Mouse (Mus musculus): Measurements from ENCODE around the gene Ltbp4. TPM values are rescaled to one million over a fixed set of nuclear protein-coding genes. Genes with fewer than 3 reads are reported as not detected.

Gene Ltbp4
- polyA plus RNA-seq, 1 experiment = 24.4 TPM

DNA sequence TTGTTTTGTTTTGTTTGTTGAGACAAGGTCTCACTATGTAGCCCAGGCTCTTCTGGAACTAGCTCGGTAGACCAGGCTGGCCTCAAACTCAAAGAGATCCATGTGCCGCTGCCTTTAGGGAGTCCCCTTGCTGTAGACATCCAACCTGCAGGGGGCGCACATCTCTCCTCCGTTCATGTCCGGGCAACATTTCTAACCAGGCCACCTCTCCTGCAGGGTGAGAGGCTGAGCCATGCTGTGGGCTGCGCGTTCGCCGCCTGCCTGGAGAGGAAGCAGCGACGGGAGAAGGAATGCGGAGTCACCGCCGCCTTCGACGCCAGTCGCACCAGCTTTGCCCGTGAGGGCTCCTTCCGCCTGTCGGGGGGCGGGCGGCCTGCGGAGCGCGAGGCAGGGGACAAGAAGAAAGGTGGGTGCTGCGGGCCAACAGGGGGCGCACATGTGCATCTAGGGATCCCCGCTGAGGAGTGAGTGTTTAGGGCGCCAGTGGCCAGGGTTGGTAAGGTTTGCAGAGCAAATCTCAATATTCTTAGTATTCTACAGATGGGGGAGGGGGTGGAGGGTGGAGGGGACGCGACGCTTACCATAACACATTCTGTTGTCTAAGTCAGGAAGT is 63.6 kb downstream of the Ltbp4 start:
- TF ChIP-seq POLR2A (IDR thresholded peaks at IDR 0.05; ENCODE audit: borderline replicate concordance, extremely low read depth, insufficient read depth, insufficient read length, poor library complexity, severe bottlenecking) = no peak
- peak; percentile 52; the same call in 1 of the 2 replicates for TF ChIP-seq CTCF (IDR thresholded peaks at IDR 0.05; ENCODE audit: borderline replicate concordance, extremely low read depth, insufficient read depth, insufficient read length)
- DNase-seq (ENCODE audit: low read depth) = peak; percentile 26

DNA sequence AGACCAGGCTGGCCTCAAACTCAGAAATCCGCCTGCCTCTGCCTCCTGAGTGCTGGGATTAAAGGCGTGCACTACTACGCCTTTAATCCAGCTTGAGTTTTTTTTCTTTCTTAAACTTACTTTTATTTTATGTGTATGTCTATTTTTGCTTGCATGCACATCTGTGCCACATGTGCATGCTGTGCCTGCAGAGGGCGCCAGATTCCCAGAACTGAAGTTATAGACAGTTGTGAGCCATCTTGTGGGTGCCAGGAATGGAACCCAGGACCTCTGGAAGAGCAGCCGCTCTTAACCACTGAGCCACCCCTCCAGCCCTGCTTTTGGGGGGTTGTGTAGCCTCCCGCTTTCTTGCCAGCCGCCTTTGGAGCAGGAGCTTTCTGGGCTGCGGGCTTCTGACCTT is 66.1 kb downstream of the Ltbp4 start:
- DNase-seq (ENCODE audit: low read depth) = no peak
- peak; percentile 22; the same call in 1 of the 2 replicates for TF ChIP-seq CTCF (IDR thresholded peaks at IDR 0.05; ENCODE audit: borderline replicate concordance, extremely low read depth, insufficient read depth, insufficient read length)
- TF ChIP-seq POLR2A (IDR thresholded peaks at IDR 0.05; ENCODE audit: borderline replicate concordance, extremely low read depth, insufficient read depth, insufficient read length, poor library complexity, severe bottlenecking) = no peak

DNA sequence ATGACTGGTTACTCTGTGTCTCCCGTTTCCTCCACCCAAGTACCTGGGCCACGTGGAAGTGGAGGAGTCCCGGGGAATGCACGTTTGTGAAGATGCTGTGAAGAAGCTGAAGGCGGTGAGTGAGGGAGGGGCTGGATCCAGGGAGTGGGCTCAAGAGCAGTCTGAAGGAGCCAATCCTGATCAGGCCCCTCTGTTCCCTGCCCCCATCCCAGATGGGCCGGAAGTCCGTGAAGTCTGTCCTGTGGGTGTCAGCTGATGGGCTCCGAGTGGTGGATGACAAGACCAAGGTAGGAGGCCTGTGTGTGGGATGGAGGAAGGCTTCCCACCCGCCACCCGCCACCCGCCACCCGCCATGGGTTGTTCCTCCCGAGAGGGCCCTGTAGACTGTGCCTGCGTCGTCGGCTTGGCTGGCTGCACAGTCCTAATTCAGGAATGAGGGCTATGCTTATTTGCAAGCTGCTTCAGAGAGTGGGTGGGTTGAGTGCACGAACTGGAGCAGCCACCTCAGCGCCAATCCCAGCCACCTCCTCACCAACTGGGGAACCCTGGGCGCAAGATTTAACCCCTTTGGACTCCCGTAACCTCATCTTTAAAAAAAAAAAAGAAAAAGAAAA is 70.9 kb downstream of the Ltbp4 start:
- DNase-seq (ENCODE audit: low read depth) = no peak
- TF ChIP-seq POLR2A (IDR thresholded peaks at IDR 0.05; ENCODE audit: borderline replicate concordance, extremely low read depth, insufficient read depth, insufficient read length, poor library complexity, severe bottlenecking) = no peak
- TF ChIP-seq CTCF (IDR thresholded peaks at IDR 0.05; ENCODE audit: borderline replicate concordance, extremely low read depth, insufficient read depth, insufficient read length) = no peak

DNA sequence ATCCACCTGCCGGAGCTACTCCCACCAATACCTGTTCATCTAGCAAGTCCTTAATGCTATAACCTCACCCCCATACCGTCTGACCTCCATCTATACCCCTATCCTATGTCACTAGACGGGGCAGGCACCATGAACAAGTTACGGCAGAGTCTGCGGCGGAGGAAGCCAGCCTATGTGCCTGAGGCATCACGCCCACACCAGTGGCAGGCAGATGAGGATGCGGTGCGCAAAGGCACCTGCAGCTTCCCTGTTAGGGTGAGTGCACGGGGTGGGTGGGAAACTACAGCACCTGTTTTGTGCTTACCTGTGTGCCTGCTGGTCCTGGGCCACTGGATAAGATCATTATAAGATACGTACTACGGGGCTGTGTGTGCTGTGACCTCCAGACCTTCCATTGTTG is 72.7 kb downstream of the Ltbp4 start:
- DNase-seq (ENCODE audit: low read depth) = no peak
- TF ChIP-seq CTCF (IDR thresholded peaks at IDR 0.05; ENCODE audit: borderline replicate concordance, extremely low read depth, insufficient read depth, insufficient read length) (no peak), POLR2A (IDR thresholded peaks at IDR 0.05; ENCODE audit: borderline replicate concordance, extremely low read depth, insufficient read depth, insufficient read length, poor library complexity, severe bottlenecking) (no peak)

DNA sequence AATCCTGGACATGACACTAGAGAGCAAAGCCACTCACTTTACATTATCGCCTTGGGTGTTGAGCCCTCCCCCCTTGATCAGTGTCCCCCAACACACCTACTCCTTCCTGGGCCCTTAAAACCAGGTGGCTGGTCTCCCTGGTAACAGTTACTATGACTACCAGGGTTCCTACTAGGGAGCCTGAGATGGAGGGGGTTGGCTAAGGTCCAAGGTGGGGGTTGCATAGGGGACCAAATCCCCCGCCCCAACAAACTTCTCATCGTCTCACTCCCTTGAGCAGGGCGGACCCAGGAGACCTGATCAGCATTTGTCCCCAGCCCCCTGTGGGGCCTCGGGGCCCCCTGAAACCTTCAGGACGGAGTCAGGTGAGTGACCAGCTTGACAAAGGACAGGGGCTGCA is 75.6 kb downstream of the Ltbp4 start:
- peak; percentile 24 for DNase-seq (ENCODE audit: low read depth)
- TF ChIP-seq CTCF (IDR thresholded peaks at IDR 0.05; ENCODE audit: borderline replicate concordance, extremely low read depth, insufficient read depth, insufficient read length) = no peak
- no peak for TF ChIP-seq POLR2A (IDR thresholded peaks at IDR 0.05; ENCODE audit: borderline replicate concordance, extremely low read depth, insufficient read depth, insufficient read length, poor library complexity, severe bottlenecking)

DNA sequence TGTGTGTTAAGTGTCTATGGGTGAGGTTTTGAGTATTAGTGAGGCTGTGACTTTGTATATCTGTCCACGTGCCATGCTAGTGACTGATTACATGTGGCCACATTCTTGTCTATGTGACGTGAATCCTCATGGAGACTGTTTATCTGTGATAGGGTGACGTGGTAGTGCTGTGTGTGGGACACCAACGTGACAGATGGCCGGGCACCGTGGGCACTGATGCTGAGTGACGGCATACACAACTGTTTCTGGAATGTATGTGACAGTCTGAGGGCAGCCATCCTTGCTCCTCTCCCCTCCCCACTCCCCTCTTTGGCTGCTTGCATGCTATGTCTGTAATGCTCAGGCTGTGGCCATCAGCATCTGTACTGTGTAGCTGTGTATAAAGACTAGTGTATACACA is 76.6 kb downstream of the Ltbp4 start:
- peak; percentile 38 for DNase-seq (ENCODE audit: low read depth)

DNA sequence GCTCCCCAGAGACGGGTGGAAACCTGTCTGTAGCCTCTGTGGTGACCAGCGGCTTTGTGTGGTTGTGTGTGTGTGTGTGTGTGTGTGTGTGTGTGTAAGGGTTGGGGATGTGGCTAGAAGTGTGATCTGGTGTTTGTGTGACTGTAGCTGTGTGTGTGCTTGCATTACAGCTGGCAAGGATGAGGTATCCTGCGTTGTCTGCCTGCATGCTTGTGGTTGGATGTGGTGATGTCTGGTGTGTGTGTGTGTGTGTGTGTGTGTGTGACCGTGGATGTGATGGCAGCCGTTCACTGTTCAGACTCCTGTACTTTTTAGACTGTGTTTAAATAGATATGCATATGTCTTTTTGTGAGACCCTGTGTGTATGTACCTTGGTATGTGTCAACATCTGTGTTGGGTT is 77.7 kb downstream of the Ltbp4 start:
- peak; percentile 67 for DNase-seq (ENCODE audit: low read depth)
- TF ChIP-seq POLR2A (IDR thresholded peaks at IDR 0.05; ENCODE audit: borderline replicate concordance, extremely low read depth, insufficient read depth, insufficient read length, poor library complexity, severe bottlenecking) (no peak), CTCF (IDR thresholded peaks at IDR 0.05; ENCODE audit: borderline replicate concordance, extremely low read depth, insufficient read depth, insufficient read length) (no peak)

More for the DNA sequence above, 76.6 kb downstream of the Ltbp4 start:
- TF ChIP-seq POLR2A (IDR thresholded peaks at IDR 0.05; ENCODE audit: borderline replicate concordance, extremely low read depth, insufficient read depth, insufficient read length, poor library complexity, severe bottlenecking) (no peak), CTCF (IDR thresholded peaks at IDR 0.05; ENCODE audit: borderline replicate concordance, extremely low read depth, insufficient read depth, insufficient read length) (no peak)

DNA sequence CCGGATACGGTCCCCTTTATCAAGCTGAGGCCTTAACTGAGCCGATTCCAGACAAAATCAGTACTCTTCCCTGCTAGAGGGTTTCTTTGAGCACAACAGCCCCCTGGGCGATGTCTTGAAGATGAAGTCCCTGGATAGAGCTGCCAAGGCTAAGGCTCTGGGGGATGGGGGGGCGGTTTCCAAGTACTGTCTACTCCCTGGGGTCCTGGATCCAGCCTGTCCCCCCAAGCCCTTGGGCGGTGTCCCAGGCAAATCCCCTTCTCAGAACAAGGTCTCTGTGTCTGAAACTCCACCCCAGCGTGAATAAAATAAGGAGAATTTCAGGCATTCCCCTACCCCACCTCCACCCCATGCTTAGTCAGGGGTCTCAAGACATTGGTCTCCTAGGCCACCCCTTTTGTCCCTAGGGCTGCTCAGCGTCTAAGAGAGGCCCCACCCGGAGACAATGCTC is 78.2 kb downstream of the Ltbp4 start:
- peak; percentile 64 for DNase-seq (ENCODE audit: low read depth)
- no peak for TF ChIP-seq POLR2A (IDR thresholded peaks at IDR 0.05; ENCODE audit: borderline replicate concordance, extremely low read depth, insufficient read depth, insufficient read length, poor library complexity, severe bottlenecking)
- TF ChIP-seq CTCF (IDR thresholded peaks at IDR 0.05; ENCODE audit: borderline replicate concordance, extremely low read depth, insufficient read depth, insufficient read length) = no peak

DNA sequence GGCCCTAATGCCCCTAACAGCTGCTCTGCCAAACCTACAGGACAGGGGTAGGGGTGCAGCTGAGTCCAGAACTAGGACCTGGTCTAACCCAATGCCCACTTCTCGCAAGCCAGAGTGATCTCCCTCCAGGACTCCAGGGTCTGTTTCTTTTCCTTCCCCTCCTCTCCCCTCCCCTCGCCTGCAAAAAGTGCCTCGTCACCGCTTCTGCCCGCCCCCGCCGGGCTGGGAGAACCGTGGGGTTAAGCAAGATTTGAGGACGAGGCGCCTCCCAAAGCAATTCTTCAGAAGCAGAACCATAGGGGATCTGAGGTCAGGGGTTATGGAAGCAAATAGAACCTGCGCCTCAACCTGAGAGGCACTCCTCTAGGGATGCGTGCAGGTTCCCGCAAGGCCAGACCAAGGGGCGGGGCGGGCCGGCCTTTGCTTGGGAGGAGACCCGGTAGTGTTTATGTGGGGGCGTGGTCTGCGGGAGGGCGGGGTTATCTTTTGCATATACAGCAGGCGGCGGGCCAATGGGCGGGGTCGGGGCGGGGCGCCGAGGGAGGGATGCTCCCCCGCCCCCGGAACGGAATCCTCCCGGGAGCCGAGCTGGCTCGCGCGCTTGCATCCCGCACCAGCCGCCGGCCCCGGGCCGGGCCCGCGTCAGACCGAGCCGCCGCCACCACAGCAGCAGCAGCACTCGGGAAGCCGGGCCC is 79.1 kb downstream of the Ltbp4 start, which contains the start of gene Numbl:
Gene Numbl (plus strand): TSS at position 229 of the 695 bp plus-strand sequence.
- TF ChIP-seq POLR2A (IDR thresholded peaks at IDR 0.05; ENCODE audit: borderline replicate concordance, extremely low read depth, insufficient read depth, insufficient read length, poor library complexity, severe bottlenecking) = peak; percentile 79
- TF ChIP-seq CTCF (IDR thresholded peaks at IDR 0.05; ENCODE audit: borderline replicate concordance, extremely low read depth, insufficient read depth, insufficient read length) = no peak
- DNase-seq (ENCODE audit: low read depth) = peak; percentile 97

DNA sequence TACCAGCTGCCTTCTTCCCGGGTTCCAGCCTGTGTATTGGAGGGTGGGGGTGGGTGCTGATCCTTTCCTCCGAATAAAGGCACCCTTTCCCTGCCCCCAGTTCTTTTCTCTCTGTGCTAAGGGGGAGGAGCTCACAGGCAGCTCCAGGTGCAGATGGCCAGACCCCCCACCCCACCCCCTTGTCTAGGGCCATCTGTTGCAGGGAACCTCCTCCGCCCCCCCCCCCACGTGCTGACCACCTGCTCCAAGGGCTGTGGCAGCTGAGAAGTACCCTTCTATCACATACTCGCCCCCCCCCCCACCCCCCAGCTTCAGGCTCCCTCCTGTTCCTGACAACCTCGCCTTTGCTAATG is 79.7 kb downstream of the Ltbp4 start:
- TF ChIP-seq POLR2A (IDR thresholded peaks at IDR 0.05; ENCODE audit: borderline replicate concordance, extremely low read depth, insufficient read depth, insufficient read length, poor library complexity, severe bottlenecking) = no peak
- TF ChIP-seq CTCF (IDR thresholded peaks at IDR 0.05; ENCODE audit: borderline replicate concordance, extremely low read depth, insufficient read depth, insufficient read length) = no peak
- peak; percentile 91 for DNase-seq (ENCODE audit: low read depth)

DNA sequence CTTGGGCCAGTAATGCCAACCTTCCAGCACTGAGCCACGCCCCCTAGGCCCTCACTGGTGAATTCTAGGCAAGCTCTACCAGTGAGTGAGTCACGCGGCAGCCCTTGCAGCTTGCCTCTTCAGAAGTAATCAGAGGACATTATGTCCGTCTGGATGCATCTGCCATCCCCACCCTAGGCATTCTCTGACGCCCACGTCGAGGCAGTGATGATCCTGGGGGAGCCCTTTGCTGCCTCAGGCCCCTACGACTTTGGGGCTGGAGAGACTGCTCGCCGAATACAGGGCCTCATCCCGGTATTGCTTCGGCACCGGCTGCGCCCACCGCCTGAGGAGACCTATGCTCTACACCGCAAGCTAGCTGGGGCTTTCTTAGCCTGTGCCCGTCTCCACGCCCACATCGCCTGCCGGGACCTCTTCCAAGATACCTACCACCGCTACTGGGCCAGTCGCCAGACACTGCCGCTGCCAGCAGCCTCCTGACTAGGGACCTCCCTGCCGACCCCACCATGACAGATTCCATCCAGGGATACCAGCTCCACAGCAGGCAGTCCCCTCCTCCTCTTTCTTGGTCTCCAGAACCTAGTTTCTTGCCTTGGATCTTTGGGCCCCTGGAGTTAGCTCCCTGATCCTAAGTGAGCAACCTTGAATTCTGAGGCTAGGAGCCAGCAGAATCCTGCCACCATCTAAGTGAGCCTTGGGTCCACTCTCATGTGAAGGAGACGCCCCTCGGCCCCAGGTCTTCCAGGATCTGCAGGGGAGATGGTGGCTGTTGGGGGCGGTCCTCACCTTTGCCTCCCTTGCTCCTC is 80.2 kb downstream of the Ltbp4 start:
- DNase-seq (ENCODE audit: low read depth) = peak; percentile 92
- TF ChIP-seq CTCF (IDR thresholded peaks at IDR 0.05; ENCODE audit: borderline replicate concordance, extremely low read depth, insufficient read depth, insufficient read length) = no peak
- no peak for TF ChIP-seq POLR2A (IDR thresholded peaks at IDR 0.05; ENCODE audit: borderline replicate concordance, extremely low read depth, insufficient read depth, insufficient read length, poor library complexity, severe bottlenecking)

All from brain, embryonic 14.5 days (tissue).